Mouse (Mus musculus) MEL (cell line): ENCODE measurements around the gene Pycr2. TPM values are rescaled to one million over a fixed set of nuclear protein-coding genes. Genes with fewer than 3 reads are reported as not detected.
A peak's percentile ranks its signal among the peaks of the same experiment; 100 is the strongest.

ENCODE experiments used
- DNase-seq: peaks from one replicate; pipeline ENCODE4 v3.0.0; 2011; ENCODE audit warnings: low read depth, low spot score
- H3K27ac ChIP-seq: 2 replicates; pipeline ENCODE4 v1.5.1; 2012; ENCODE audit warnings: low read depth, mild to moderate bottlenecking, control low read depth, low read length, moderate library complexity; ENCODE audit not compliant: control insufficient read depth
- H3K27me3 ChIP-seq, 2 experiments: fragments of 150-350 bp in 1 of 2; sonication (generic) in 1 of 2; 2 replicates each; pipeline ENCODE4 v1.6.1; 2012; ENCODE audit warnings: low read length in 2 of 2, mild to moderate bottlenecking in 2 of 2, improper control_type of control experiment in 1 of 2, moderate library complexity in 1 of 2; ENCODE audit not compliant: insufficient read depth in 2 of 2, control insufficient read depth in 1 of 2
- H3K36me3 ChIP-seq, 2 experiments: 2 replicates each; pipeline ENCODE4 v1.6.1; 2012 to 2014; ENCODE audit warnings: low read length in 2 of 2, improper control_type of control experiment in 1 of 2, inconsistent platforms in 1 of 2, mild to moderate bottlenecking in 1 of 2; ENCODE audit not compliant: insufficient read depth in 2 of 2, control insufficient read depth in 1 of 2
- H3K4me1 ChIP-seq, 2 experiments: fragments of 150-350 bp in 1 of 2; sonication (generic) in 1 of 2; 2 replicates each; pipeline ENCODE4 v1.6.1; 2012; ENCODE audit warnings: low read length in 2 of 2, improper control_type of control experiment in 1 of 2, mild to moderate bottlenecking in 1 of 2; ENCODE audit not compliant: insufficient read depth in 2 of 2, control insufficient read depth in 1 of 2
- H3K4me3 ChIP-seq, 2 experiments: fragments of 150-350 bp in 1 of 2; sonication (generic) in 1 of 2; 2 replicates each; pipeline ENCODE4 v1.5.1; 2012; ENCODE audit warnings: low read depth in 2 of 2, low read length in 2 of 2, mild to moderate bottlenecking in 2 of 2, moderate library complexity in 2 of 2, control low read depth in 1 of 2, improper control_type of control experiment in 1 of 2; ENCODE audit not compliant: control insufficient read depth in 1 of 2, insufficient read depth in 1 of 2
- H3K79me2 ChIP-seq: 2 replicates; pipeline ENCODE4 v1.6.1; 2012; ENCODE audit warnings: mild to moderate bottlenecking, low read length, moderate library complexity; ENCODE audit not compliant: control insufficient read depth, poor library complexity, insufficient read depth
- H3K9ac ChIP-seq: 2 replicates; pipeline ENCODE4 v1.6.1; 2012; ENCODE audit warnings: low read depth, mild to moderate bottlenecking, control low read depth, low read length, moderate library complexity; ENCODE audit not compliant: control insufficient read depth, poor library complexity, severe bottlenecking
- H3K9me3 ChIP-seq: fragments of 150-350 bp; sonication (generic); replicated peaks from 2 replicates; pipeline ENCODE4 v1.6.1; 2012; ENCODE audit warnings: mild to moderate bottlenecking, low read length, improper control_type of control experiment, moderate library complexity; ENCODE audit not compliant: insufficient read depth
- BHLHE40 ChIP-seq: IDR thresholded peaks from 2 replicates; pipeline ENCODE4 v1.6.1; 2012; ENCODE audit warnings: low read depth, mild to moderate bottlenecking, inconsistent platforms, low read length, improper control_type of control experiment, borderline replicate concordance
- CTCF ChIP-seq, 3 experiments: IDR thresholded peaks in 2 of 3; conservative IDR thresholded peaks in 1 of 3; 2 replicates each; pipeline ENCODE4 v1.5.1; 2011 to 2012; ENCODE audit warnings: low read length in 3 of 3, low read depth in 2 of 3, mild to moderate bottlenecking in 2 of 3, improper control_type of control experiment in 1 of 3, inconsistent platforms in 1 of 3, mixed read lengths in 1 of 3, moderate library complexity in 1 of 3; ENCODE audit not compliant: control insufficient read depth in 1 of 3, insufficient read depth in 1 of 3, poor library complexity in 1 of 3, severe bottlenecking in 1 of 3
- E2F4 ChIP-seq: IDR thresholded peaks from 2 replicates; pipeline ENCODE4 v1.6.1; 2011; ENCODE audit warnings: low read depth, low read length, improper control_type of control experiment, borderline replicate concordance
- ELF1 ChIP-seq: IDR thresholded peaks from 2 replicates; pipeline ENCODE4 v1.6.1; 2014; ENCODE audit warnings: low read depth, mild to moderate bottlenecking, inconsistent platforms, low read length, improper control_type of control experiment, moderate library complexity
- GATA1 ChIP-seq: IDR thresholded peaks from 2 replicates; pipeline ENCODE4 v1.6.1; 2011; ENCODE audit warnings: low read depth, low read length, improper control_type of control experiment
- MAX ChIP-seq: IDR thresholded peaks from 2 replicates; pipeline ENCODE4 v1.6.1; 2011; ENCODE audit warnings: low read length, improper control_type of control experiment
- MEF2A ChIP-seq: IDR thresholded peaks from 2 replicates; pipeline ENCODE4 v1.6.1; 2014; ENCODE audit warnings: low read depth, mild to moderate bottlenecking, inconsistent platforms, low read length, improper control_type of control experiment; ENCODE audit not compliant: poor library complexity, insufficient replicate concordance, severe bottlenecking; ENCODE audit errors: extremely low read depth
- MYC ChIP-seq: IDR thresholded peaks from 2 replicates; pipeline ENCODE4 v1.6.1; 2011; ENCODE audit warnings: low read depth, mild to moderate bottlenecking, low read length, improper control_type of control experiment, moderate library complexity
- TBP ChIP-seq: IDR thresholded peaks from 2 replicates; pipeline ENCODE4 v1.8.0; 2011; ENCODE audit warnings: low read depth, low read length, improper control_type of control experiment
- UBTF ChIP-seq: IDR thresholded peaks from 2 replicates; pipeline ENCODE4 v1.6.1; 2012; ENCODE audit warnings: low read depth, mild to moderate bottlenecking, inconsistent platforms, low read length, improper control_type of control experiment, moderate library complexity, borderline replicate concordance; ENCODE audit not compliant: insufficient read depth
- polyA plus RNA-seq, 2 experiments: library from polyadenylated mRNA; stranded (reverse) in 1 of 2; unstranded in 1 of 2; fragments of >175 nt in 1 of 2; fragments of >200 nt in 1 of 2; gene quantifications; 2 replicates each; pipeline versions ENCODE4 v1.2.1 to v1.2.4; 2012; ENCODE audit warnings: low replicate concordance in 2 of 2, low read depth in 1 of 2; ENCODE audit not compliant: insufficient read length in 2 of 2, insufficient read depth in 1 of 2, missing spikeins in 1 of 2
- total RNA-seq: library from RNA; depleted of rRNA; stranded (reverse); fragments of 300-350 nt; gene quantifications from 2 replicates; pipeline ENCODE4 v1.2.3, GENCODE M21; 2012

The Pycr2 gene
- total and polyA plus RNA-seq, 3 experiments = 125 to 183 TPM; not detected in 1

GRCm38 (mm10) chr1:180903666-180904038, 441 bp upstream of the Pycr2 start:
- Histone ChIP-seq H3K79me2 (peaks cover 23% of the 10 kb centered on the region), H3K4me1 (peaks cover 2 to 32% of the 10 kb centered on the region in 2 experiments), H3K27ac (peak overlapping the region; percentile 95), H3K9ac (peak overlapping the region; percentile 77), H3K27me3 (no peaks in the 10 kb centered on the region), H3K9me3 (no peaks in the 10 kb centered on the region), H3K36me3 (peaks cover 0 to 30% of the 10 kb centered on the region in 2 experiments; a peak in 2 of 4 replicates), H3K4me3 (peak overlapping the region; percentile 67 to 74)
- TF ChIP-seq ELF1 = 0 out of 2 replicates have a peak, but pooled peaks have one; percentile 41
- TF ChIP-seq BHLHE40 = no peak
- DNase-seq = no peak

DNA sequence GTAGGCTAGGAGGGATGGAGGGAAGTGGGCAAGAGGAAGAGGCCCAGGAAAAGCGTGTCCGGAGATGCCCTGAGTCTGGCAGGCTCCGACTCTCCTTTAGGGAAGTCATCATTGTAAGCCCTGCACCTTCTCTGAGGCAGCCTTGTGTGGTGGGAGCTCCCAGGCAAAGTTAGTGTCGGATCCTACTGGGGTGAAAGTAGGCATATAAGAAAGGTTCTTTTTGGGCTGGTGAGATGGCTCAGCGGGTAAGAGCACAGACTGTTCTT, 655 bp downstream of the Pycr2 start:
- no peaks in the 10 kb centered on the region for H3K9me3 ChIP-seq
- peaks cover 23% of the 10 kb centered on the region for H3K79me2 ChIP-seq
- peak overlapping the region; percentile 93 for H3K9ac ChIP-seq
- DNase-seq = no peak
- H3K4me1 ChIP-seq = peaks cover 2 to 32% of the 10 kb centered on the region in 2 experiments
- H3K27ac ChIP-seq = peak overlapping the region; percentile 88
- peak overlapping the region; percentile 69 to 98 for H3K4me3 ChIP-seq
- peaks cover 0 to 30% of the 10 kb centered on the region in 2 experiments; a peak in 2 of 4 replicates for H3K36me3 ChIP-seq
- no peaks in the 10 kb centered on the region for H3K27me3 ChIP-seq
- TF ChIP-seq TBP (0 out of 2 replicates have a peak, but pooled peaks have one; percentile 34), E2F4 (no peak), MYC (0 out of 2 replicates have a peak, but pooled peaks have one; percentile 2), ELF1 (0 out of 2 replicates have a peak, but pooled peaks have one; percentile 29), GATA1 (no peak)

- Histone ChIP-seq H3K4me3 (peak overlapping the region; percentile 69 to 98), H3K27me3 (no peaks in the 10 kb centered on the region), H3K79me2 (peaks cover 23% of the 10 kb centered on the region), H3K9me3 (no peaks in the 10 kb centered on the region), H3K36me3 (peaks cover 0 to 28% of the 10 kb centered on the region in 2 experiments; a peak in 2 of 4 replicates), H3K9ac (peak overlapping the region; percentile 46), H3K4me1 (peaks cover 2 to 32% of the 10 kb centered on the region in 2 experiments), H3K27ac (peak overlapping the region; percentile 20; the same call in 1 of the 2 replicates)
- DNase-seq = peak; percentile 19
- TF ChIP-seq TBP = no peak
- TF ChIP-seq CTCF (IDR thresholded peaks at IDR 0.05 in 2 of 3, conservative IDR thresholded peaks at IDR 0.05 in 1 of 3; ENCODE audit: control insufficient read depth in 1 of 3, insufficient read depth in 1 of 3, low read depth in 2 of 3, low read length in 3 of 3, poor library complexity in 1 of 3, severe bottlenecking in 1 of 3) = peak in 1 of 3 experiments; percentile 2; a peak in 1 of 6 replicates
Observed at GRCm38 (mm10) chr1:180905307-180905706, 1.2 kb downstream of the Pycr2 start.

GRCm38 (mm10) chr1:180905876-180906275, 1.8 kb downstream of the Pycr2 start:
- Histone ChIP-seq H3K4me1 (peaks cover 2 to 32% of the 10 kb centered on the region in 2 experiments), H3K4me3 (peak overlapping the region in 1 of 2 experiments; percentile 98; a peak in 1 of 4 replicates), H3K9me3 (no peaks in the 10 kb centered on the region), H3K27ac (no peak overlapping the region; the same call in 1 of the 2 replicates), H3K9ac (peak overlapping the region; percentile 1; the same call in 1 of the 2 replicates), H3K27me3 (no peaks in the 10 kb centered on the region), H3K36me3 (peaks cover 0 to 26% of the 10 kb centered on the region in 2 experiments; a peak in 2 of 4 replicates), H3K79me2 (peaks cover 23% of the 10 kb centered on the region)
- TF ChIP-seq MAX = no peak
- no peak for TF ChIP-seq UBTF
- TF ChIP-seq MEF2A = no peak
- no peak for DNase-seq
